Comparison of ENCODE assay signal across 8 mouse cellular contexts in genomic region chr2:65181066-65181716, GRCm38 (mm10). TPM values are rescaled to one million over a fixed set of nuclear protein-coding genes. Genes with fewer than 3 reads are reported as not detected.
DNase-seq lines count a peak whose midpoint lies in the region; ATAC-seq and TF ChIP-seq lines count a peak whose summit lies in the region.

No protein-coding gene starts in this region.

- intact Hi-C loops in left cerebral cortex, postnatal 4 days (cut with DNase I), result no loop called here

- 44% methylated on average over 9 of the region's 9 CpGs for WGBS in kidney, adult 2 months
- whole genome bisulfite sequencing in hindbrain, postnatal 0 days, result 33% methylated on average over 9 of the region's 9 CpGs
- WGBS in midbrain, embryonic 16.5 days, result 27% methylated on average over 9 of the region's 9 CpGs

- ATAC-seq in common myeloid progenitor, adult 5-6 weeks (replicated peaks; ENCODE audit: low read depth, poor library complexity, severe bottlenecking), result peak; percentile 19; the same call in 1 of the 2 replicates
- peak; percentile 71 for ATAC-seq in hindbrain, postnatal 0 days
- ATAC-seq in midbrain, embryonic 16.5 days, result peak; percentile 60; the same call in 1 of the 2 replicates

- no peaks in the 10 kb centered on the region for H3K36me3 ChIP-seq in kidney, adult 2 months (ENCODE audit: control insufficient read depth, insufficient read depth, low read length)
- no peaks in the 10 kb centered on the region for H3K36me3 ChIP-seq in hindbrain, postnatal 0 days (ENCODE audit: insufficient read depth, low read length)
- H3K36me3 ChIP-seq in midbrain, embryonic 16.5 days (ENCODE audit: control insufficient read depth, insufficient read depth, low read length), result no peaks in the 10 kb centered on the region

- H3K4me2 ChIP-seq in hindbrain, postnatal 0 days (ENCODE audit: low read depth, low read length), result peak overlapping the region; percentile 25; the same call in 1 of the 2 replicates
- H3K4me2 ChIP-seq in midbrain, embryonic 16.5 days (ENCODE audit: low read length), result peak overlapping the region; percentile 25

- no peak overlapping the region for H3K9ac ChIP-seq in hindbrain, postnatal 0 days (replicated peaks; ENCODE audit: low read length)
- no peak overlapping the region; the same call in 1 of the 2 replicates for H3K9ac ChIP-seq in midbrain, embryonic 16.5 days (ENCODE audit: low read depth, low read length)

- H3K27me3 ChIP-seq in kidney, adult 2 months (replicated peaks; ENCODE audit: control insufficient read depth, insufficient read depth, low read length), result no peaks in the 10 kb centered on the region
- no peaks in the 10 kb centered on the region for H3K27me3 ChIP-seq in hindbrain, postnatal 0 days (ENCODE audit: insufficient read depth, low read length)
- H3K27me3 ChIP-seq in midbrain, embryonic 16.5 days (ENCODE audit: control insufficient read depth, insufficient read depth, low read depth, low read length), result no peaks in the 10 kb centered on the region

- no peak for TF ChIP-seq POLR2A in kidney, adult 2 months (IDR thresholded peaks at IDR 0.05; ENCODE audit: low read depth, low read length)

- no peaks in the 10 kb centered on the region for H3K9me3 ChIP-seq in hindbrain, postnatal 0 days (ENCODE audit: low read length)
- no peaks in the 10 kb centered on the region for H3K9me3 ChIP-seq in midbrain, embryonic 16.5 days (replicated peaks; ENCODE audit: control insufficient read depth, low read length, poor library complexity, severe bottlenecking)

- H3K27ac ChIP-seq in kidney, adult 2 months (ENCODE audit: insufficient read depth, low read depth, low read length), result no peak overlapping the region
- H3K27ac ChIP-seq in hindbrain, postnatal 0 days, result no peak overlapping the region
- peak overlapping the region; percentile 9; the same call in 1 of the 2 replicates for H3K27ac ChIP-seq in midbrain, embryonic 16.5 days (ENCODE audit: low read length)

- no peak overlapping the region for H3K4me3 ChIP-seq in kidney, adult 2 months (ENCODE audit: insufficient read depth, low read depth, low read length)
- H3K4me3 ChIP-seq in hindbrain, postnatal 0 days (ENCODE audit: low read length), result no peak overlapping the region
- H3K4me3 ChIP-seq in midbrain, embryonic 16.5 days (ENCODE audit: low read depth, low read length), result no peak overlapping the region

- H3K4me1 ChIP-seq in kidney, adult 2 months (ENCODE audit: control insufficient read depth, insufficient read depth, low read length), result peaks cover 30% of the 10 kb centered on the region
- H3K4me1 ChIP-seq in hindbrain, postnatal 0 days (ENCODE audit: insufficient read depth, low read length), result 0 out of 2 replicates have a peak, but pooled peaks cover 8% of the 10 kb centered on the region
- peaks cover 16% of the 10 kb centered on the region for H3K4me1 ChIP-seq in midbrain, embryonic 16.5 days (ENCODE audit: control insufficient read depth, insufficient read depth, low read length)

- TF ChIP-seq CTCF in kidney, adult 2 months (conservative IDR thresholded peaks at IDR 0.05; ENCODE audit: insufficient read depth, insufficient read length, low read depth, low read length), result 0 out of 2 replicates have a peak, but pooled peaks have one; percentile 1
- TF ChIP-seq CTCF in hindbrain, postnatal 0 days (IDR thresholded peaks at IDR 0.05; ENCODE audit: low read depth), result peak; percentile 39; the same call in 1 of the 2 replicates

- no peak for DNase-seq in kidney, adult 2 months
- DNase-seq in kidney, adult 18-20 months, result no peak
- DNase-seq in hindbrain, postnatal 0 days (ENCODE audit: low spot score), result peak; percentile 42
- no peak for DNase-seq in cerebellum, postnatal 4 days (ENCODE audit: low spot score in 2 of 2)
- DNase-seq in left cerebral cortex, postnatal 4 days, result no peak
- no peak for DNase-seq in left cerebral cortex, adult 11 months (ENCODE audit: low spot score)

RNA-seq across cellular contexts. Expression of gene Cobll1, which starts 58.0 kb away (rescaled TPM):
- polyA plus RNA-seq in kidney, adult 2 months (2012; rRNA removed), result 51.7 and 53.2 TPM in 2 replicates
- total RNA-seq in common myeloid progenitor, adult 5-6 weeks (2017), result 3.9 and 6.9 TPM in 2 replicates
- total RNA-seq in hindbrain, postnatal 0 days (2014; rRNA removed), result 2.4 and 2.5 TPM in 2 replicates
- 3.3 and 3.5 TPM in 2 replicates for polyA plus RNA-seq in hindbrain, postnatal 0 days (2015; fragmentation: Nextera tagmentation; extraction: Ambion mirVana)
- 2.9 and 3.3 TPM in 2 replicates for polyA plus RNA-seq in midbrain, embryonic 16.5 days (2015; fragmentation: Nextera tagmentation; extraction: Ambion mirVana)
- total RNA-seq in left cerebral cortex, postnatal 4 days (2021), result 1 to 10 TPM; 7.2 to 9.3 TPM

Comparison
In these comparisons a context has a peak if more than half of its experiments do, and no peak if none do; other contexts are left out.
1. ATAC-seq: peak in every context shown above with its lines; median percentile 71 in hindbrain, postnatal 0 days; 60 in midbrain, embryonic 16.5 days; 19 in common myeloid progenitor, adult 5-6 weeks.